Mouse (Mus musculus) liver, postnatal 0 days (tissue): ENCODE results near the gene Snx13. TPM values are rescaled to one million over a fixed set of nuclear protein-coding genes. Genes with fewer than 3 reads are reported as not detected.

ENCODE experiments used
- ATAC-seq: fragments of 200-750 bp; cut with Nextera tagmentation; 2 replicates; pipeline ENCODE4 v1.8.0; 2017; ENCODE audit warnings: mild to moderate bottlenecking, moderate library complexity
- DNase-seq: peaks from one replicate; pipeline ENCODE4 v3.0.0-alpha.2; 2016
- H3K27ac ChIP-seq: fragments of 300-500 bp; sonication (generic); 2 replicates; pipeline ENCODE4 v1.5.1; 2014; ENCODE audit warnings: antibody characterized with exemption, moderate library complexity, mild to moderate bottlenecking, low read depth
- H3K27me3 ChIP-seq: fragments of 300-500 bp; sonication (generic); 2 replicates; pipeline ENCODE4 v1.6.1; 2014; ENCODE audit warnings: low read length, control low read depth, mixed read lengths; ENCODE audit not compliant: insufficient read depth
- H3K36me3 ChIP-seq: fragments of 300-500 bp; sonication (generic); replicated peaks from 2 replicates; pipeline ENCODE4 v1.6.1; 2014; ENCODE audit warnings: mild to moderate bottlenecking, control low read depth, low read length, moderate library complexity, mixed read lengths; ENCODE audit not compliant: insufficient read depth
- H3K4me1 ChIP-seq: fragments of 300-500 bp; sonication (generic); 2 replicates; pipeline ENCODE4 v1.6.1; 2014; ENCODE audit warnings: antibody characterized with exemption, mild to moderate bottlenecking, control low read depth; ENCODE audit not compliant: insufficient read depth
- H3K4me2 ChIP-seq: fragments of 300-500 bp; sonication (generic); 2 replicates; pipeline ENCODE4 v1.6.1; 2014; ENCODE audit warnings: low read depth, mild to moderate bottlenecking, low read length, moderate library complexity, mixed read lengths
- H3K4me3 ChIP-seq: fragments of 300-500 bp; sonication (generic); 2 replicates; pipeline ENCODE4 v1.5.1; 2014; ENCODE audit warnings: low read depth, low read length
- H3K9ac ChIP-seq: fragments of 300-500 bp; sonication (generic); replicated peaks from 2 replicates; pipeline ENCODE4 v1.6.1; 2014; ENCODE audit warnings: mild to moderate bottlenecking, moderate library complexity
- H3K9me3 ChIP-seq: fragments of 300-500 bp; sonication (generic); 2 replicates; pipeline ENCODE4 v1.6.1; 2016; ENCODE audit warnings: mild to moderate bottlenecking, control low read depth, low read length, mixed read lengths
- CTCF ChIP-seq: sonication (generic); IDR thresholded peaks from 2 replicates; pipeline ENCODE4 v1.5.1; 2016; ENCODE audit warnings: antibody characterized with exemption, low read depth
- EP300 ChIP-seq: IDR thresholded peaks from 2 replicates; pipeline ENCODE4 v1.6.1; 2016; ENCODE audit warnings: antibody characterized with exemption, low read depth, mild to moderate bottlenecking
- WGBS: fragments of 180-500 bp; shearing (Covaris S2); extraction: QIAGEN DNeasy Blood & Tissue Kit; methylation state at CpG from one replicate; pipeline ENCODE4 v1.1.7; 2014; ENCODE audit not compliant: insufficient replicate concordance; 5-methylcytosine and 5-hydroxymethylcytosine counted together
- polyA plus RNA-seq: library from polyadenylated mRNA; unstranded; fragments of >200 nt; fragmentation: Nextera tagmentation; extraction: Ambion mirVana; gene quantifications from 2 replicates; pipeline ENCODE4 v1.2.1, GENCODE M21; 2015

Gene Snx13
- polyA plus RNA-seq, 1 experiment from 2014 or later: 10.6 TPM

- H3K27ac ChIP-seq: peak overlapping the region; percentile 22; the same call in 1 of the 2 replicates
- TF ChIP-seq EP300 (no peak), CTCF (no peak)
- H3K36me3 ChIP-seq: no peaks in the 10 kb centered on the region
- H3K9me3 ChIP-seq: no peaks in the 10 kb centered on the region
- H3K27me3 ChIP-seq: no peaks in the 10 kb centered on the region
- H3K9ac ChIP-seq: no peak overlapping the region
- ATAC-seq (no peak), DNase-seq (no peak)
- peaks cover 6% of the 10 kb centered on the region for H3K4me1 ChIP-seq
- H3K4me3 ChIP-seq: no peak overlapping the region
- 54% methylated on average over 8 of the region's 8 CpGs for WGBS
- no peak overlapping the region for H3K4me2 ChIP-seq
These were observed 5.0 kb upstream of the Snx13 start for GRCm38 (mm10) chr12:35041964-35042363.

GRCm38 (mm10) chr12:35046310-35046998 is 532 bp upstream of the Snx13 start:
- Histone ChIP-seq H3K4me1 (peaks cover 18% of the 10 kb centered on the region), H3K27ac (peak overlapping the region; percentile 99), H3K27me3 (no peaks in the 10 kb centered on the region), H3K4me2 (peak overlapping the region; percentile 79), H3K36me3 (no peaks in the 10 kb centered on the region), H3K4me3 (peak overlapping the region; percentile 98), H3K9ac (peak overlapping the region; percentile 99), H3K9me3 (no peaks in the 10 kb centered on the region)
- ATAC-seq (peak; percentile 64), DNase-seq (no peak)
- WGBS: under 1% methylated on average over 36 of the region's 36 CpGs
- TF ChIP-seq CTCF (no peak), EP300 (no peak)

- Histone ChIP-seq H3K36me3 (no peaks in the 10 kb centered on the region), H3K27ac (peak overlapping the region; percentile 99), H3K4me3 (peak overlapping the region; percentile 98), H3K9me3 (no peaks in the 10 kb centered on the region), H3K27me3 (no peaks in the 10 kb centered on the region), H3K4me2 (peak overlapping the region; percentile 79), H3K9ac (peak overlapping the region; percentile 99), H3K4me1 (peaks cover 20% of the 10 kb centered on the region)
- DNase-seq: peak; percentile 80
- ATAC-seq: peak; percentile 63
- under 1% methylated on average over 49 of the region's 65 CpGs for WGBS
- no peak; the same call in 1 of the 2 replicates for TF ChIP-seq CTCF
- TF ChIP-seq EP300: no peak
These were observed 587 bp downstream of the Snx13 start for GRCm38 (mm10) chr12:35047320-35048225.

- ATAC-seq (no peak), DNase-seq (no peak)
- H3K9ac ChIP-seq: no peak overlapping the region
- peaks cover 21% of the 10 kb centered on the region for H3K4me1 ChIP-seq
- H3K4me2 ChIP-seq: peak overlapping the region; percentile 79
- H3K27ac ChIP-seq: peak overlapping the region; percentile 29; the same call in 1 of the 2 replicates
- no peaks in the 10 kb centered on the region for H3K36me3 ChIP-seq
- no peaks in the 10 kb centered on the region for H3K9me3 ChIP-seq
- no peaks in the 10 kb centered on the region for H3K27me3 ChIP-seq
- peak overlapping the region; percentile 98; the same call in 1 of the 2 replicates for H3K4me3 ChIP-seq
- WGBS: 50% methylated on average over 3 of the region's 3 CpGs
- TF ChIP-seq CTCF: no peak
- TF ChIP-seq EP300: no peak
These were observed 1.9 kb downstream of the Snx13 start for GRCm38 (mm10) chr12:35048891-35049290.

- no peak for DNase-seq
These were observed 3.5 kb downstream of the Snx13 start for GRCm38 (mm10) chr12:35050501-35050900.

More at GRCm38 (mm10) chr12:35050501-35050900, 3.5 kb downstream of the Snx13 start:
- Histone ChIP-seq H3K9me3 (no peaks in the 10 kb centered on the region), H3K4me1 (peaks cover 26% of the 10 kb centered on the region), H3K36me3 (no peaks in the 10 kb centered on the region), H3K4me2 (0 out of 2 replicates have a peak overlapping the region, but pooled peaks have one; percentile 11), H3K9ac (no peak overlapping the region), H3K4me3 (no peak overlapping the region), H3K27ac (no peak overlapping the region; the same call in 1 of the 2 replicates), H3K27me3 (no peaks in the 10 kb centered on the region)
- 64% methylated on average over 3 of the region's 3 CpGs for WGBS
- TF ChIP-seq CTCF (no peak), EP300 (no peak)
- no peak for ATAC-seq
